Mouse (Mus musculus): ENCODE measurements at regions not wholly inside any gene's neighbourhood (a gene's known extent, or its start where the extent isn't known, plus 50 kb on each side); places are given as distances from the start of the nearest gene placed in this dataset.

DNA sequence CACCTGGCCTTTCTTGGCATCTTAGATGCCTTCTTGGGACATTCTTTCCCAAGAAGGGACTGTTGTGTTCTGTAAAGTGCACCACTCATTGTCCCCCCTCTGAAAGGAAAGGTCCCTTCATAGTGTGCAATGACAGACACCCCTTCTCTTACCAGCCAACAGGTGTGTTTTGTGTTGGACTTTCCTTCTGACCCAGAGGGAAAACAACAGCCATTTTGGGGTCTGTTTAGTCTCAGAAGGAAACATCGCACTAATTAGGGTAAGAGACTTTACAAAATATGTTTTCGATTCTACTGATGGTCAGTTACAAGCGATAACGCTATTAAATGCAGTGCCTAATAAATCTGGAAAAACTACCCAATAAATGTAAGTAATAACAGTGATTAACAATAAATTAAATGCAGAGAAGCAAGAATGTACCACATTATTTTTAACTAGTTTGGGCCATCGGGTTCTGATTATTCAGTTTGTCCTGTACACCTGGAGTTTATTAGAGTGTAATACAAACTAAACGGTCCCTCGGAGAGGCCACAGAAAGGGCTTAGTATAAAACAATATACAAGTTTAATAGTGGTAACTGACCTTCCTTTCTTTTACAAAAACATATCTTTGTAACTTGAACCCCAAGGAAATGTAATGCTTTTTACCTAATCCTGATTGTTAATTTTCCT, 200.4 kb upstream of the Habp2 start:
- Histone ChIP-seq H3K4me3 (ENCODE audit: low read depth, low read length) (no peak overlapping the region), H3K4me1 (ENCODE audit: control insufficient read depth, insufficient read depth, insufficient read length, low read length) (no peaks in the 10 kb centered on the region), H3K36me3 (ENCODE audit: control insufficient read depth, insufficient read depth, low read length) (no peaks in the 10 kb centered on the region), H3K27me3 (ENCODE audit: control insufficient read depth, insufficient read depth, low read length) (no peaks in the 10 kb centered on the region), H3K27ac (ENCODE audit: insufficient read depth, low read depth, low read length) (no peak overlapping the region)
- 90% methylated on average over 7 of the region's 7 CpGs for WGBS
- TF ChIP-seq CTCF (IDR thresholded peaks at IDR 0.05; ENCODE audit: extremely low read depth, insufficient read length, insufficient replicate concordance, low read depth, low read length) (no peak), POLR2A (IDR thresholded peaks at IDR 0.05; ENCODE audit: low read depth, low read length) (no peak)

DNA sequence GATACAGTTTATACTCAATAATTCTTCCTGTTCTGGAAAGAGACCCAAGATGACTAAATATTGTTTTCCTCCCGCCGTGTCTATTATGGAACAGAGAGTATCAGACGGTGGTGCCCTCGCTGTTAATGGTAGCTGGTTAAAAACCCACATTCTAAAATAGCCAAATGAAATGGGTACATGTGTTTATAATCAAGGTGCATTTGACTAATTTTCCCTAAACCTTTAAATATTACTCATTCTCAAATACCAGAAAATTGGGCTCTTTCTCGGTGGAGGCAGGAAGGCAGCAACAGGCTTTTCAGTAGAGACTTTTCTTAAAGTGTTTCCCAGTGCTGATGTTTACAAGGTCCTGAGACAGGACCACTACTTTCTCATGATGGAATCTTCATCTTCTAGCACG, 199.8 kb upstream of the Habp2 start:
- Histone ChIP-seq H3K27ac (ENCODE audit: insufficient read depth, low read depth, low read length) (no peak overlapping the region), H3K27me3 (ENCODE audit: control insufficient read depth, insufficient read depth, low read length) (no peaks in the 10 kb centered on the region), H3K4me3 (ENCODE audit: low read depth, low read length) (no peak overlapping the region), H3K36me3 (ENCODE audit: control insufficient read depth, insufficient read depth, low read length) (no peaks in the 10 kb centered on the region), H3K4me1 (ENCODE audit: control insufficient read depth, insufficient read depth, insufficient read length, low read length) (no peaks in the 10 kb centered on the region)
- WGBS: 88% methylated on average over 6 of the region's 6 CpGs
- no peak for TF ChIP-seq CTCF (IDR thresholded peaks at IDR 0.05; ENCODE audit: extremely low read depth, insufficient read length, insufficient replicate concordance, low read depth, low read length)
- TF ChIP-seq POLR2A (IDR thresholded peaks at IDR 0.05; ENCODE audit: low read depth, low read length): no peak

DNA sequence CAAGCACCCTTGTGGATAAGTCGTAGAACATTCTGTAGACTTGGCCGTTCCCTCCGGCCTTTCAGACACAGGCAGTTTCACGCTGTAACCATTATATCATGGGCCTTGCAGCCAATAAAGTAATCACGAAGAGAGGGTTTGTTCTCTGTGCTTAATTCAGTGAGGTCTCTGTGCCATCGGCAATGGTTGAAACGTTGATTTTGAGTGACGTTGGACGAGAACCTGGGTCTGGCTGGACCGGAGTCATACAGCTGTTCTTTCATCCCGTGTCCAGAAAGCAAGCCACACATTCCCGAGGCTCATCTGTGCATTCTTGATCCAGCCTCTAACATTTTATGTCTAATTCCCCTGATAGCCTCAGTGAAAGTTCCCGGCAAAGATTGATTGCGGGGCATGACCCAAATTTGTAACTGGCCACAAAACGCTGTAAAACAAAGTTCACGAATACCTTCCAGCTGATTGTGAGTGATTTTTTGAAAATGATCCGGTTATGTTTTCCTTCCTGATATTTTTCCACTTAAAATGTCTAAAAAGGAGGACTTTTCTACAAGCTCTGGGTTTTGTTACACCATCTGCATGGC, 197.1 kb upstream of the Habp2 start:
- Histone ChIP-seq H3K27me3 (ENCODE audit: control insufficient read depth, insufficient read depth, low read length) (no peaks in the 10 kb centered on the region), H3K4me3 (ENCODE audit: low read depth, low read length) (no peak overlapping the region), H3K36me3 (ENCODE audit: control insufficient read depth, insufficient read depth, low read length) (no peaks in the 10 kb centered on the region), H3K27ac (ENCODE audit: insufficient read depth, low read depth, low read length) (no peak overlapping the region), H3K4me1 (ENCODE audit: control insufficient read depth, insufficient read depth, insufficient read length, low read length) (no peaks in the 10 kb centered on the region)
- 89% methylated on average over 17 of the region's 17 CpGs for WGBS
- TF ChIP-seq POLR2A (IDR thresholded peaks at IDR 0.05; ENCODE audit: low read depth, low read length): no peak
- TF ChIP-seq CTCF (IDR thresholded peaks at IDR 0.05; ENCODE audit: extremely low read depth, insufficient read length, insufficient replicate concordance, low read depth, low read length): no peak

DNA sequence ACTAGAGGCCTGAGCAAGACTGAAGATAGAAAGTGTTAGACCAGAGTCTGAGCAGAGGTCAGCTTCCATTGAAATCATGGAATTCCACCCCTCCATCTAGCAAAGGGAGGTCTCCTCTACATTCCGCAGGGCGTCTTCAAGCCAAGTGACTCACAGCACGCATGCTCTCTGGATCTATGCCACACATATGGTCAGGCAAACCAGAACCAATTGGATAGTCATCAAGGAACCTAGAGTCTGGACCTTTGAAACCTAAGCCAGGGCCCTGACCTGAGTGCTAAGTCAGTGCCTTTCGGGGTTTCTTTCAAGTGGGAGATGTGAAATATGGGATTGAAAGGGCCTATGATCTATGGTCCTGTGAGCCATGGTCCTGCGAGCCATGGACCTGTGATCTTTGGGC, 195.4 kb upstream of the Habp2 start:
- Histone ChIP-seq H3K27me3 (ENCODE audit: control insufficient read depth, insufficient read depth, low read length) (no peaks in the 10 kb centered on the region), H3K4me1 (ENCODE audit: control insufficient read depth, insufficient read depth, insufficient read length, low read length) (no peaks in the 10 kb centered on the region), H3K27ac (ENCODE audit: insufficient read depth, low read depth, low read length) (no peak overlapping the region), H3K4me3 (ENCODE audit: low read depth, low read length) (no peak overlapping the region), H3K36me3 (ENCODE audit: control insufficient read depth, insufficient read depth, low read length) (no peaks in the 10 kb centered on the region)
- WGBS: 90% methylated on average over 5 of the region's 5 CpGs
- TF ChIP-seq POLR2A (IDR thresholded peaks at IDR 0.05; ENCODE audit: low read depth, low read length): no peak
- no peak for TF ChIP-seq CTCF (IDR thresholded peaks at IDR 0.05; ENCODE audit: extremely low read depth, insufficient read length, insufficient replicate concordance, low read depth, low read length)

DNA sequence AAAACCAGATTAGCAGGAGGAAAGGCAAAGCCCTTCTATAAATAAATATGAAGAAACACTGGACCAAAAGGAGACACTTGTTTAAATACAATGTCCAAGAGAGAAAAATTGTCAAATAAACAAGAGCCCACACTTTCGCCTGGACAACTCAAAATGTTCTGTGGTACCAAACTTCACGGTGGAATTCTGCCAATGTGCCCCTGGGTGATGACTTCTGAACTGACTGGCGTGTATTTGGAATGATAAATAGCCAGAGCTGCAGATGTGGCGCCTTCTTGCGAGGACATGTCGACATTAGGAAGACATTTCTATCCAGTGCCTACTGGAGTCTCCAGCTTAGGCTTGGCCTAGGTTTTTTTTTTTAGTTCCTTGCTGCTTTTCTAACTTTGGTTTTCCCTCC, 191.1 kb upstream of the Habp2 start:
- no peaks in the 10 kb centered on the region for H3K27me3 ChIP-seq (ENCODE audit: control insufficient read depth, insufficient read depth, low read length)
- 73% methylated on average over 6 of the region's 6 CpGs for WGBS
- H3K27ac ChIP-seq (ENCODE audit: insufficient read depth, low read depth, low read length): no peak overlapping the region
- no peaks in the 10 kb centered on the region for H3K4me1 ChIP-seq (ENCODE audit: control insufficient read depth, insufficient read depth, insufficient read length, low read length)
- no peak overlapping the region for H3K4me3 ChIP-seq (ENCODE audit: low read depth, low read length)
- H3K36me3 ChIP-seq (ENCODE audit: control insufficient read depth, insufficient read depth, low read length): no peaks in the 10 kb centered on the region
- TF ChIP-seq POLR2A (IDR thresholded peaks at IDR 0.05; ENCODE audit: low read depth, low read length) (no peak), CTCF (IDR thresholded peaks at IDR 0.05; ENCODE audit: extremely low read depth, insufficient read length, insufficient replicate concordance, low read depth, low read length) (no peak)

DNA sequence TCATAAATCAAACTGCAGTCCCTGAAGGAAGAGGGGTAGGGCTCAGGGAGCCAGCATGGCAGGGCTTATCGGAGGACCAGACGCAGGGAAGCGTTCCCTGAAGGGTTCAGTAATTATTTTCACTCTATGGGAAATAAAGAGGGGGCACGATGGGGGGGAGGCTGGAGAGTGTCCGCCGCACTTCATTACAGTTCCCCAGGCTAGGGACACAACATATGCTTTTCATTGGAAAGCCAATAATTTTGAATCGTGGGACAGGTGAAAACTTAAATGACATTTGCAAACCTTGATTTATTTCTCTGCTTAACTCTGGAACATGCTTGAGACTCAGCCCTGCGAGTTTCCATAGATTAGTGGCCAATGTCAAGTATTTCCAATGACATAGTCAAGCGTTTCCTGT, 187.2 kb upstream of the Habp2 start:
- H3K36me3 ChIP-seq (ENCODE audit: control insufficient read depth, insufficient read depth, low read length): no peaks in the 10 kb centered on the region
- H3K4me3 ChIP-seq (ENCODE audit: low read depth, low read length): no peak overlapping the region
- TF ChIP-seq POLR2A (IDR thresholded peaks at IDR 0.05; ENCODE audit: low read depth, low read length): no peak
- TF ChIP-seq CTCF (IDR thresholded peaks at IDR 0.05; ENCODE audit: extremely low read depth, insufficient read length, insufficient replicate concordance, low read depth, low read length): no peak
- WGBS: 92% methylated on average over 9 of the region's 9 CpGs
- H3K27me3 ChIP-seq (ENCODE audit: control insufficient read depth, insufficient read depth, low read length): no peaks in the 10 kb centered on the region
- H3K4me1 ChIP-seq (ENCODE audit: control insufficient read depth, insufficient read depth, insufficient read length, low read length): no peaks in the 10 kb centered on the region; the same call in 1 of the 2 replicates
- no peak overlapping the region for H3K27ac ChIP-seq (ENCODE audit: insufficient read depth, low read depth, low read length)

DNA sequence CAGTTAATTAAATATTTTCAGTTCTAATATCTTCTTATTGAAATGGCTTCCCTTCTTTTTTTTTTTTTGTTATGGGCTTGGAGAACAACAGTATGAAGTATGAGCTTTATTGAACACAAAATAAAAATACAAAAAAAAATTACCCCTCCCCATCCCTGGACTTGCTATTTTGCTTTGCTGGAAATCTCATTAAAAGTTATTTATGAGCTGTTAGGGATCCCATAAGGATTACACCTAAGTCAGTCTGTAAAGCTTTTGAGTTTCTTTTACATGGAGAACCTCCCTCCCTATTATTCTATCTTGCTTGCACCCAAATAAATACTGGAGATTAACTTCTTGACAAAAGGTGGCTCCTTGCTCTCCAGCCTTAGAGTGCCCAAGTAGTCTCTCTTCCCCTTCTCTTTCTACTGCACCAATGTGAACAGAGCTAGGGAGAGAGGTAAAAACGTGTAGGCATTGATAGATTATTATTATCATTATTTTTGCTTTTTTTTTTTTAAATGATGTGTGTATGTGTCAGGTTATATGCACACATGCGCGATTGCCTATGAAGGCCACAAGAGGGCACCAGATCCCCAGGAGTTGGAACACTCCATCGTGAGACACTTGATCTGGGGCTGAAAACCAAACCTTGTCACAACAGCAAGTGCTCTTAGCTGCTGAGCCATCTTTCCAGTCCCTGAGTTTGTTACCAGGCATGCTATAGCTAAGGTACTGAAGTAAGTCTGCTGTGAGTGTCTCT, 186.6 kb upstream of the Habp2 start:
- H3K4me1 ChIP-seq (ENCODE audit: control insufficient read depth, insufficient read depth, insufficient read length, low read length): no peaks in the 10 kb centered on the region; the same call in 1 of the 2 replicates
- no peak overlapping the region for H3K4me3 ChIP-seq (ENCODE audit: low read depth, low read length)
- TF ChIP-seq POLR2A (IDR thresholded peaks at IDR 0.05; ENCODE audit: low read depth, low read length): no peak
- TF ChIP-seq CTCF (IDR thresholded peaks at IDR 0.05; ENCODE audit: extremely low read depth, insufficient read length, insufficient replicate concordance, low read depth, low read length): peak; percentile 30; the same call in 1 of the 2 replicates
- H3K27ac ChIP-seq (ENCODE audit: insufficient read depth, low read depth, low read length): no peak overlapping the region
- H3K36me3 ChIP-seq (ENCODE audit: control insufficient read depth, insufficient read depth, low read length): no peaks in the 10 kb centered on the region
- no peaks in the 10 kb centered on the region for H3K27me3 ChIP-seq (ENCODE audit: control insufficient read depth, insufficient read depth, low read length)
- WGBS: 72% methylated on average over 4 of the region's 4 CpGs

Measured in small intestine, adult 2 months (tissue).